Mouse (Mus musculus) bone marrow macrophage, adult 2 months (primary cell): ENCODE results near the gene Csrp1. TPM values are rescaled to one million over a fixed set of nuclear protein-coding genes. Genes with fewer than 3 reads are reported as not detected.
A peak's percentile ranks its signal among the peaks of the same experiment; 100 is the strongest.

Experiments used
- H3K27ac ChIP-seq: 2 replicates; pipeline ENCODE4 v1.5.1; 2012; ENCODE audit warnings: low read depth, low read length; ENCODE audit not compliant: insufficient read depth
- H3K4me1 ChIP-seq: 2 replicates; pipeline ENCODE4 v1.6.1; 2012; ENCODE audit warnings: low read length; ENCODE audit not compliant: control insufficient read depth, insufficient read depth
- H3K4me3 ChIP-seq: 2 replicates; pipeline ENCODE4 v1.5.1; 2012; ENCODE audit warnings: mild to moderate bottlenecking, low read length, moderate library complexity; ENCODE audit not compliant: insufficient read depth
- CTCF ChIP-seq: IDR thresholded peaks from 2 replicates; pipeline ENCODE4 v1.5.1; 2012; ENCODE audit warnings: low read depth, mild to moderate bottlenecking, low read length, moderate library complexity
- POLR2A ChIP-seq: IDR thresholded peaks from 2 replicates; pipeline ENCODE4 v1.6.1; 2012; ENCODE audit warnings: mild to moderate bottlenecking, low read depth, low read length, borderline replicate concordance
- polyA plus RNA-seq: library from polyadenylated mRNA; stranded (reverse); fragments of >200 nt; gene quantifications from 2 replicates; pipeline ENCODE4 v1.2.4, GENCODE M21; 2012; ENCODE audit not compliant: missing spikeins, insufficient read depth, insufficient read length

Csrp1 gene
- polyA plus RNA-seq, 1 experiment: 80.8 TPM

GRCm38 (mm10) chr1:135768400-135768799 is 48.5 kb downstream of the Csrp1 start:
- no peak overlapping the region for H3K4me3 ChIP-seq
- H3K27ac ChIP-seq: no peak overlapping the region
- TF ChIP-seq CTCF: no peak
- no peak for TF ChIP-seq POLR2A
- H3K4me1 ChIP-seq: peaks cover 41% of the 10 kb centered on the region

- Histone ChIP-seq H3K27ac (peak overlapping the region; percentile 6; the same call in 1 of the 2 replicates), H3K4me3 (no peak overlapping the region), H3K4me1 (peaks cover 31% of the 10 kb centered on the region)
- TF ChIP-seq POLR2A (no peak), CTCF (no peak)
These were observed 50.4 kb downstream of the Csrp1 start for GRCm38 (mm10) chr1:135770237-135770636.

- no peak overlapping the region for H3K4me3 ChIP-seq
- H3K27ac ChIP-seq: 0 out of 2 replicates have a peak overlapping the region, but pooled peaks have one; percentile 6
- TF ChIP-seq POLR2A: no peak
- no peak for TF ChIP-seq CTCF
- peaks cover 27% of the 10 kb centered on the region for H3K4me1 ChIP-seq
These were observed 51.2 kb downstream of the Csrp1 start for GRCm38 (mm10) chr1:135770896-135771572.

GRCm38 (mm10) chr1:135771573-135771970 is 51.7 kb downstream of the Csrp1 start:
- peaks cover 31% of the 10 kb centered on the region for H3K4me1 ChIP-seq
- TF ChIP-seq POLR2A: no peak
- TF ChIP-seq CTCF: no peak
- H3K27ac ChIP-seq: no peak overlapping the region
- no peak overlapping the region for H3K4me3 ChIP-seq

GRCm38 (mm10) chr1:135776596-135776995 is 56.7 kb downstream of the Csrp1 start:
- TF ChIP-seq CTCF (no peak), POLR2A (no peak)
- Histone ChIP-seq H3K4me3 (no peak overlapping the region), H3K4me1 (peaks cover 12% of the 10 kb centered on the region), H3K27ac (no peak overlapping the region)

- no peak for TF ChIP-seq POLR2A
- TF ChIP-seq CTCF: no peak
- H3K4me1 ChIP-seq: peaks cover 12% of the 10 kb centered on the region
- no peak overlapping the region for H3K27ac ChIP-seq
- no peak overlapping the region for H3K4me3 ChIP-seq
These were observed 57.2 kb downstream of the Csrp1 start for GRCm38 (mm10) chr1:135777046-135777445.

- no peak within 1 kb of the TSS for H3K27ac ChIP-seq
- H3K4me1 ChIP-seq: peaks cover 20% of the 10 kb centered on the region
- TF ChIP-seq POLR2A (no peak), CTCF (no peak)
- no peak within 1 kb of the TSS for H3K4me3 ChIP-seq
These were observed 59.1 kb downstream of the Csrp1 start, which contains the start of gene Tnni1 for GRCm38 (mm10) chr1:135778780-135779535. Tnni1 (plus strand) TSS chr1:135779434.

- Histone ChIP-seq H3K4me3 (no peak overlapping the region), H3K4me1 (peaks cover 20% of the 10 kb centered on the region), H3K27ac (no peak overlapping the region)
- TF ChIP-seq POLR2A: no peak
- TF ChIP-seq CTCF: no peak
These were observed 60.8 kb downstream of the Csrp1 start for GRCm38 (mm10) chr1:135780649-135781048.

- H3K27ac ChIP-seq: no peak overlapping the region
- peak; percentile 82 for TF ChIP-seq CTCF
- TF ChIP-seq POLR2A: no peak
- peaks cover 18% of the 10 kb centered on the region for H3K4me1 ChIP-seq
- H3K4me3 ChIP-seq: no peak overlapping the region
These were observed 61.4 kb downstream of the Csrp1 start for GRCm38 (mm10) chr1:135781220-135781619.

GRCm38 (mm10) chr1:135782816-135783215 is 63.0 kb downstream of the Csrp1 start:
- Histone ChIP-seq H3K27ac (no peak overlapping the region), H3K4me1 (peaks cover 7% of the 10 kb centered on the region; the same call in 1 of the 2 replicates), H3K4me3 (no peak overlapping the region)
- TF ChIP-seq POLR2A (no peak), CTCF (no peak)
